Mouse (Mus musculus): ENCODE data around the gene Gm49661. TPM values are rescaled to one million over a fixed set of nuclear protein-coding genes. Genes with fewer than 3 reads are reported as not detected.
A peak's percentile ranks its signal among the peaks of the same experiment; 100 is the strongest.

Gm49661 gene
- total and polyA plus RNA-seq, 3 experiments, result 3.1 TPM; not detected in 2

DNA sequence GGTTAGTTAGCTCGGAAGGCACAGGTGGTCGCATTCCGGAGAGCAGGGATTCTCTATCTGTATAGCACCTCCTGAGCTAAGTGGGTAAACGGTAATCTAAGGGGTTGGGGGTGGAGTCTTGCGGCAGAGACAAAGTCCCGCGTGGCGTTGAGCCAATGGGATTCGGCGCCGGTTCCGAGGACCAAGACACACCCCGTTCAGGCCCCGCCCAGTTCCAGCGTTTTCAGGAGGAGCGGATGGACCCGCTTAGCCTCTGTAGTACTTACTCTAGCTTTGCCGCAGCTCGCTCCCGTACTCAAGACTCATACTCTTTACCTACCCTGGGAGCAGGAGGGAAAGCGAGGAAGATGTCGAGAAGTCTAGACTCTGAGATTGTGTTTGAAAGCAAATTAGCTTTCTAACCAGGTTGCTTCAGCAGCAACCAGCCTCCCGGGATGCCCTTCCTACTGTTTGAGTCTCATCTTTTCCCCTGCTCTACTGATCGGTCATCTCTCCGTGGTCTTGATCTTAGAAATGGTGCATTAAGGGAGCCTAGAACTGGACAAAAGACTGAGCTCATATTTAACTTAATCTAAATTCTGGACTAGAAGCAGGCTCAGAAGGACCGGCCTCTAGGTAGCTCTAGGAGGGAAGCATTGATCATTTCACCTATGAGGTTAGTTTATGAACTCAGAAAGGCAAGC is 24.6 kb downstream of the Gm49661 start:
- H3K4me3 ChIP-seq (replicated peaks in 1 of 3; ENCODE audit: low read depth in 2 of 3, low read length in 2 of 3, poor library complexity in 1 of 3), result no peak overlapping the region
- in situ Hi-C loops (cut with MboI; ENCODE audit: low pct_ligation_motif_present, low pct_unique_long_range_greater_than_20kb, low sequenced_read_pairs) (no loop called here), dilution Hi-C loops (cut with MboI; ENCODE audit: extremely low pct_ligation_motif_present, extremely low pct_unique_long_range_greater_than_20kb, low sequenced_read_pairs) (no loop called here)
- H3K79me2 ChIP-seq (replicated peaks; ENCODE audit: control insufficient read depth, extremely low read depth, insufficient read depth, poor library complexity, severe bottlenecking), result no peaks in the 10 kb centered on the region
- peak overlapping the region; percentile 92 for H3K4me2 ChIP-seq (ENCODE audit: insufficient read depth, low read depth, poor library complexity, severe bottlenecking)
- H3K36me3 ChIP-seq (replicated peaks in 1 of 2; ENCODE audit: control insufficient read depth in 1 of 2, insufficient read depth in 1 of 2, low read length in 1 of 2), result no peaks in the 10 kb centered on the region
- TF ChIP-seq SIN3A (IDR thresholded peaks at IDR 0.05; ENCODE audit: low read length) (0 out of 2 replicates have a peak, but pooled peaks have one; percentile 27), ETS1 (conservative IDR thresholded peaks at IDR 0.05; ENCODE audit: low read depth, low read length) (no peak), TCF12 (IDR thresholded peaks at IDR 0.05; ENCODE audit: low read depth, low read length) (no peak), MEF2A (IDR thresholded peaks at IDR 0.05; ENCODE audit: borderline replicate concordance, low read depth, low read length) (no peak), ELF1 (IDR thresholded peaks at IDR 0.05; ENCODE audit: low read depth, low read length) (no peak)
- DNase-seq (ENCODE audit: extremely low read depth), result no peak
- H3K9ac ChIP-seq (ENCODE audit: insufficient read depth, low read depth), result no peak overlapping the region
- peaks cover 2% of the 10 kb centered on the region for H3K9me3 ChIP-seq (replicated peaks; ENCODE audit: low read length)
- peaks cover 0 to 7% of the 10 kb centered on the region in 2 experiments; a peak in 2 of 4 replicates for H3K4me1 ChIP-seq (ENCODE audit: control insufficient read depth in 1 of 2, insufficient read depth in 2 of 2)
- peaks cover 66% of the 10 kb centered on the region for H3K27me3 ChIP-seq (replicated peaks)
- no peak overlapping the region for H3K27ac ChIP-seq (ENCODE audit: insufficient read depth, low read depth)

DNA sequence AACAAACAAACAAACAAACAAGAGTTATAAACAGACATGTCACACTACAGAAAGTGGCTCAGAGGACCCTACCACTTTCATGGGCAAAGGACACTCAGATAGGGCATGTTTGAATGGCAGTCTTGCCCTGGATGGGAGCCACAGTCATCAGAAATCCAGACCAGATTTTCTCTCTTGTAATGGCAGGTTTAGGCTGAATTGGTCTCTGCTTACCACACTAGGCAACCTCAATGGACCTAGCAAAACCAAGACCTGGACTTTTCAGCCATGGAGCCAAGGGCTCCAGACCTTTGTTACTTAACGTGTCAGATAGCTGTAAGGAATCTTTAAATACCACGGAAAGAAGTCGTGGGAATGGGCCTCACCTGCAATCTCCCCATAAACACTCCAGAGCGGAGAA is 25.5 kb downstream of the Gm49661 start:
- no peak overlapping the region for H3K9ac ChIP-seq (ENCODE audit: insufficient read depth, low read depth)
- H3K9me3 ChIP-seq (replicated peaks; ENCODE audit: low read length), result peaks cover 2% of the 10 kb centered on the region
- no peak overlapping the region for H3K4me2 ChIP-seq (ENCODE audit: insufficient read depth, low read depth, poor library complexity, severe bottlenecking)
- DNase-seq (ENCODE audit: extremely low read depth), result no peak
- no peak overlapping the region for H3K4me3 ChIP-seq (replicated peaks in 1 of 3; ENCODE audit: low read depth in 2 of 3, low read length in 2 of 3, poor library complexity in 1 of 3)
- H3K27me3 ChIP-seq (replicated peaks), result peaks cover 69% of the 10 kb centered on the region
- H3K79me2 ChIP-seq (replicated peaks; ENCODE audit: control insufficient read depth, extremely low read depth, insufficient read depth, poor library complexity, severe bottlenecking), result no peaks in the 10 kb centered on the region
- dilution Hi-C loops (cut with MboI; ENCODE audit: extremely low pct_ligation_motif_present, extremely low pct_unique_long_range_greater_than_20kb, low sequenced_read_pairs) (no loop called here), in situ Hi-C loops (cut with MboI; ENCODE audit: low pct_ligation_motif_present, low pct_unique_long_range_greater_than_20kb, low sequenced_read_pairs) (no loop called here)
- TF ChIP-seq ELF1 (IDR thresholded peaks at IDR 0.05; ENCODE audit: low read depth, low read length) (no peak), ZNF384 (IDR thresholded peaks at IDR 0.05; ENCODE audit: low read depth, low read length) (no peak), USF1 (IDR thresholded peaks at IDR 0.05; ENCODE audit: low read depth, low read length) (no peak), ZC3H11A (IDR thresholded peaks at IDR 0.05; ENCODE audit: low read depth, low read length) (no peak), CHD2 (IDR thresholded peaks at IDR 0.05; ENCODE audit: low read length) (no peak), MAFK (IDR thresholded peaks at IDR 0.05; ENCODE audit: insufficient replicate concordance, low read length) (no peak), ZKSCAN1 (IDR thresholded peaks at IDR 0.05; ENCODE audit: borderline replicate concordance, low read depth, low read length) (no peak), NRF1 (IDR thresholded peaks at IDR 0.05; ENCODE audit: low read depth, low read length) (no peak), BHLHE40 (IDR thresholded peaks at IDR 0.05; ENCODE audit: low read depth, low read length) (no peak), POLR2A (IDR thresholded peaks at IDR 0.05; ENCODE audit: low read depth, low read length) (no peak), RAD21 (IDR thresholded peaks at IDR 0.05; ENCODE audit: low read depth, low read length) (no peak), SIN3A (IDR thresholded peaks at IDR 0.05; ENCODE audit: low read length) (no peak), SMC3 (IDR thresholded peaks at IDR 0.05; ENCODE audit: low read depth, low read length) (no peak)
- no peaks in the 10 kb centered on the region for H3K36me3 ChIP-seq (replicated peaks in 1 of 2; ENCODE audit: control insufficient read depth in 1 of 2, insufficient read depth in 1 of 2, low read length in 1 of 2)
- peaks cover 0 to 7% of the 10 kb centered on the region in 2 experiments; a peak in 2 of 4 replicates for H3K4me1 ChIP-seq (ENCODE audit: control insufficient read depth in 1 of 2, insufficient read depth in 2 of 2)
- no peak overlapping the region for H3K27ac ChIP-seq (ENCODE audit: insufficient read depth, low read depth)
